Mouse (Mus musculus) lung, embryonic 14.5 days (tissue): ENCODE data around the gene Ciao2a. TPM values are rescaled to one million over a fixed set of nuclear protein-coding genes. Genes with fewer than 3 reads are reported as not detected.

Source experiments
- ATAC-seq: fragments of 200-750 bp; cut with Nextera tagmentation; 2 replicates; pipeline ENCODE4 v1.8.0; 2017; ENCODE audit warnings: mild to moderate bottlenecking, moderate TSS enrichment, moderate library complexity; ENCODE audit not compliant: insufficient read depth
- DNase-seq: peaks from one replicate; pipeline ENCODE4 v3.0.0-alpha.2; 2015
- H3K27ac ChIP-seq: fragments of 300-500 bp; sonication (generic); 2 replicates; pipeline ENCODE4 v1.5.1; 2014; ENCODE audit warnings: low read depth, mild to moderate bottlenecking, moderate library complexity
- H3K27me3 ChIP-seq: fragments of 300-500 bp; sonication (generic); 2 replicates; pipeline ENCODE4 v1.6.1; 2014; ENCODE audit warnings: low read length, control low read depth; ENCODE audit not compliant: insufficient read depth
- H3K36me3 ChIP-seq: fragments of 300-500 bp; sonication (generic); 2 replicates; pipeline ENCODE4 v1.6.1; 2014; ENCODE audit warnings: control low read depth; ENCODE audit not compliant: insufficient read depth
- H3K4me1 ChIP-seq: fragments of 300-500 bp; sonication (generic); 2 replicates; pipeline ENCODE4 v1.6.1; 2014; ENCODE audit warnings: antibody characterized with exemption, control low read depth; ENCODE audit not compliant: insufficient read depth
- H3K4me2 ChIP-seq: fragments of 300-500 bp; sonication (generic); 2 replicates; pipeline ENCODE4 v1.6.1; 2014; ENCODE audit warnings: mild to moderate bottlenecking
- H3K4me3 ChIP-seq: fragments of 300-500 bp; sonication (generic); 2 replicates; pipeline ENCODE4 v1.5.1; 2014; ENCODE audit warnings: low read depth, low read length
- H3K9ac ChIP-seq: fragments of 300-500 bp; sonication (generic); 2 replicates; pipeline ENCODE4 v1.6.1; 2014
- H3K9me3 ChIP-seq: fragments of 300-500 bp; sonication (generic); 2 replicates; pipeline ENCODE4 v1.6.1; 2016; ENCODE audit warnings: low read depth, low read length, control low read depth
- CTCF ChIP-seq: IDR thresholded peaks from 2 replicates; pipeline ENCODE4 v1.5.1; 2016; ENCODE audit warnings: antibody characterized with exemption, low read depth
- WGBS: fragments of 180-500 bp; shearing (Covaris S2); extraction: QIAGEN DNeasy Blood & Tissue Kit; methylation state at CpG from one replicate; pipeline ENCODE4 v1.1.7; 2014; 5-methylcytosine and 5-hydroxymethylcytosine counted together
- polyA plus RNA-seq: library from polyadenylated mRNA; unstranded; fragments of >200 nt; fragmentation: Nextera tagmentation; extraction: Ambion mirVana; gene quantifications from 2 replicates; pipeline ENCODE4 v1.2.1, GENCODE M21; 2014

The Ciao2a gene
- polyA plus RNA-seq, 1 experiment from 2014 or later = 145 TPM

DNA sequence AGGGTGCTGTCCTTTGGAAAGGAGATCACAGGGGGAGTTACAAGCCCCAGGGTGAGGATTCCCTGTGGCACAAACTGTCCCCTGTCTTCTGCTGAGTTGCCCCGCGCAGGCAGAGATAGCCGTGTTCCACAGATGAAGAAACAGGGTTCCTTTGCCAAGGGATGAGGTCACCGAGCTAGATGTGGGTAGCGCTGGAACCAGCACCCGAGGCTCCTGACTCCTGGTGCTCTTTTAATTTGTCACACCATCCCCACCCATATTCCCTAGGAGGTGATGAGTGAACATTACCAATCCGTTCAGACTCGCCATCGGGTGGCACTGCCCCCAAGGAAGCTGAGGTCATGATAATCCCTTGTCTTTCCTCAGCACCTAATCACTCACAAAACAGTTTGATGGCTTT is 36.6 kb downstream of the Ciao2a start:
- 70% methylated on average over 9 of the region's 9 CpGs for WGBS

DNA sequence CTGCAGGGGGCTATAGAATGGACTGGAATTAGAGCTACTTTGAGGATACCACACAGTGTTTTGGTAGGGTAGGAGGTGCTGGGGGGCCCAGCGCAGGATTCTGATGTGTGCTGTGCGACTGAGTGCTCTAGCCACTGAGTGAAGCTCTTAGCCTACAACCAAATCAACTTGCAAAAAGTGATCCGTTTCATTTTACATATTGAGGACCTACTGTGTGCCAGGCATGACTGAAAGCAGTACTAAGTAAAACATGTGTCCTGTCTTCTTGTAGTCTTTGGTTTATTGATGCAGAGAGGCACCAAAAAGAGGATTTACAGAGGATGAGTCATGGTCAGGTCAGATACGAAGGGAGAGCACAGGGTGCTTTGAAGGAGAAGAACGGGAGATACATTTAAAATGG is 40.8 kb downstream of the Ciao2a start:
- no peak overlapping the region for H3K4me3 ChIP-seq
- H3K4me1 ChIP-seq = no peaks in the 10 kb centered on the region
- no peak overlapping the region for H3K4me2 ChIP-seq
- ATAC-seq = no peak
- 81% methylated on average over 5 of the region's 5 CpGs for WGBS
- H3K9ac ChIP-seq = no peak overlapping the region
- TF ChIP-seq CTCF = no peak
- no peaks in the 10 kb centered on the region for H3K27me3 ChIP-seq
- no peaks in the 10 kb centered on the region for H3K9me3 ChIP-seq
- no peaks in the 10 kb centered on the region for H3K36me3 ChIP-seq
- no peak overlapping the region for H3K27ac ChIP-seq
- no peak for DNase-seq

More for the DNA sequence above, 36.6 kb downstream of the Ciao2a start:
- no peak for ATAC-seq
- TF ChIP-seq CTCF = no peak
- Histone ChIP-seq H3K9ac (no peak overlapping the region), H3K9me3 (no peaks in the 10 kb centered on the region), H3K4me2 (no peak overlapping the region), H3K4me1 (no peaks in the 10 kb centered on the region), H3K4me3 (no peak overlapping the region), H3K27ac (no peak overlapping the region), H3K36me3 (no peaks in the 10 kb centered on the region), H3K27me3 (peaks cover 16% of the 10 kb centered on the region; the same call in 1 of the 2 replicates)
- DNase-seq = no peak

DNA sequence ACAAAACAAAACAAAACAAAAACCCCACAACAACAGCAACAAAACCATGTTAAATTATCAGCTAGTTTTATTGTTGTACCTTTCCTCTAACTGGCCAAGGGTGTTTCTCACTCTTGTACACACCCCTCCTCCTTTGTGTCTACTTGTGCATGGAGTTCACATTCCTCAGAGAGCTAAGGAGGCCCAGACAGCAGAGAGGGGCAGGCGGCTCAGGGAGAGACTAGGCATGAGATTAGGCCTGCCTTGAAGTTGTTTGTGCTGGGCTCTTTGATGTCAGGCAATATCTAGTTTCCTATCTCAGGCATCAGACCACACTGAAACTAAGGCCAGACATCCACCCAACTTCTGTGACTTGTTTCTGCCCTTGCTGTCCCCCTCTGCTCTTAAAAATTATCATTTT is 41.8 kb downstream of the Ciao2a start:
- Histone ChIP-seq H3K36me3 (no peaks in the 10 kb centered on the region), H3K9me3 (no peaks in the 10 kb centered on the region), H3K4me2 (no peak overlapping the region), H3K9ac (no peak overlapping the region), H3K4me1 (no peaks in the 10 kb centered on the region), H3K4me3 (no peak overlapping the region), H3K27ac (no peak overlapping the region), H3K27me3 (no peaks in the 10 kb centered on the region)
- TF ChIP-seq CTCF = no peak
- peak; percentile 21 for DNase-seq
- WGBS = 11% methylated on average over 1 of the region's 1 CpGs
- no peak for ATAC-seq

DNA sequence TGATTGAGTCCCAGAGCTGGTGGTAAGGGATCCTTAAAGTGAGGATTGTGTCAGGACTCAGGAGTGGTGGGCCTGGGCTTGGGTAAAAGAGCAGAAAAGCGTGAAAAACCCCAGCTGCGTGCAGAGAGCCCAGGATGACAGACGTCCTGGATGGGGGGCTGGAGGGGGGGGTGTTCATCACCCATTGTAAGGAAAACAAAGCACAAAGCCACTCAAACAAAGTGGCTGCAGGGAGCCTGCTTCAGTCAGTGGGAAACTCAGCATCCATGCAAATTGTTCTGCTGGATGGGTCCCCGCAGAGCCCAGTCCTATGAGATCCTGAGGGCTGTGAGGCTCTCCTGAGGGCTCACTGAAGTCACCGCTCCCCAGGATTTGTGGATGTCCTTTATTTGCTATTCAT is 44.1 kb downstream of the Ciao2a start:
- no peaks in the 10 kb centered on the region for H3K4me1 ChIP-seq
- no peak overlapping the region for H3K4me2 ChIP-seq
- H3K9me3 ChIP-seq = no peaks in the 10 kb centered on the region
- no peaks in the 10 kb centered on the region for H3K27me3 ChIP-seq
- TF ChIP-seq CTCF = no peak
- H3K36me3 ChIP-seq = no peaks in the 10 kb centered on the region
- H3K9ac ChIP-seq = no peak overlapping the region
- no peak for ATAC-seq
- no peak overlapping the region for H3K4me3 ChIP-seq
- DNase-seq = no peak
- no peak overlapping the region for H3K27ac ChIP-seq
- 54% methylated on average over 5 of the region's 5 CpGs for WGBS

DNA sequence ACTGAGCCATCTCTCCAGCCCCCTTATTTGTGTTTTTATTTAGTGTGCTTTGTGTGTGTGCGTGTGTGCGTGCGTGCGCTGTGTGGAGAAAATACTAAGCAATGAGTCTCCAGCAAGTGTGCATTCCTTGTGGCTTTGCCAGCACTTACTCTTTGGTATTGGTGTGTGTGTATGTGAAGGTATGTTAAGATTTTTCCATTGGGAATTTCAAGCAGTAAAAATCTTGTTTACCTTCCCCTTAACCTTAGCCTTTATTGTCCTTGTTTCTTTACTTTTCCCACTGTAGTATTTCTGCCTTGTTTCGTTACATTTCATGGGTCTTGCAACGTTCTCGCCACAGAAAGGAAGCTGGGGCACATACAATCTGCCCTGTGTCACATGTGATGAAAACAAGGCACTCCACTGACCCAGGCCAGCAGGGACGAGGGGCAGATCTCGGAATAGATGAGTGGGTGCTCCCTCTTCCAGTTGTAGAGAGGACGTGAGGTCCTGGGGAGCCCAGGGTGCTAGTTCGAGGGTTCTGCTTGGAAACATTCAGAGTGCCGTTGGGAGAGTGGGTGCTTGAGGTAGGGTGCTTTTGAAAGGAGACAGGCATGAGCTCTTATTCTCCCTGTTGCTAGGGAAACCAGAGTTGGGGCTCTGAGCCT is 45.0 kb downstream of the Ciao2a start:
- H3K36me3 ChIP-seq = no peaks in the 10 kb centered on the region
- 59% methylated on average over 12 of the region's 12 CpGs for WGBS
- no peaks in the 10 kb centered on the region for H3K27me3 ChIP-seq
- no peak overlapping the region for H3K4me3 ChIP-seq
- no peak for ATAC-seq
- no peaks in the 10 kb centered on the region for H3K9me3 ChIP-seq
- no peaks in the 10 kb centered on the region for H3K4me1 ChIP-seq
- no peak overlapping the region for H3K4me2 ChIP-seq
- H3K27ac ChIP-seq = no peak overlapping the region
- DNase-seq = peak; percentile 14
- no peak overlapping the region for H3K9ac ChIP-seq
- TF ChIP-seq CTCF = no peak

DNA sequence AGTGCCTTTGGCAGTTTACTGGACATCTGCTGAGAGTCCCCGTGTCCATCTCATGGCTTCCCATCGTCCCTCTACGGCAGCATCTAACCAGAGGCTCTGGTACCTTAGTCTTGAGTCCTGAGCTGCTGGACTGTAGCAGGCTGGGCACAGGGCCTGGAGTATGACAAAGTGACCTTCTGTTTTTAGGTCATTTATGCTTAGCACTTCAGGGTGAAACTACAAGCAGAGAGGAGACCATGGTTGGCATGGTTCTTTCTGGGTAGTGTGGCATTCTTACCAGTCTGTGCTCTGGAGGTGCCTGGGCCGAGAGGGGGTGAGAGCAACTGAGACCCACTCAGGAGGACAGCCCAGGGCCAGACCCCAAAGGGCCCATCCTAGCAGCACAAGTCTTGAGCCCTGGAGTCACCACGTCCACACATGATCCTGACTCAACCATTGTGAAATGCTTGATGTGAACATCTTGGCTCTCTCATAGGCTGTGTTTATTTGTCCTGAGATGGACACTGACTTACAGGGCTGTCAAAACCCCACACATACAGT is 47.0 kb downstream of the Ciao2a start:
- 90% methylated on average over 5 of the region's 5 CpGs for WGBS

DNA sequence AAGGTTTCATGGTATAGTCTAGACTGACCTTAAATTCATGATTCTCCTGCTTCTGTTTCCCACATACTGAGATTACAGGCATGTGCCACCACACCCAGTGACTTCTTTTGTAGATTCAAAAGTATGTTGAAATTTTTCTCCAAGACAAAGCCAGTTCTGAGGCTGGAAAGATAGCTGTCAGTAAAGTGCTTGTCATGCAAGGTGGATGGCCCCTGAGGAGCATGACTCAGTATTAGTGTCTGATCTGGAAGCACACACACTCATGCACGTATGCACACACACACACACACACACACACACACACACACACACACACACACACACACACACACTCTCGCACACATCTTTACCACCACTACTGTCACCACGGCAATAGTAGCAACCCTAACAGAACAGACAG is 48.6 kb downstream of the Ciao2a start:
- no peak overlapping the region for H3K9ac ChIP-seq
- no peak overlapping the region for H3K4me3 ChIP-seq
- DNase-seq (no peak), ATAC-seq (no peak)
- WGBS = 72% methylated on average over 3 of the region's 3 CpGs
- no peaks in the 10 kb centered on the region for H3K36me3 ChIP-seq
- no peak for TF ChIP-seq CTCF
- no peak overlapping the region for H3K4me2 ChIP-seq
- H3K9me3 ChIP-seq = no peaks in the 10 kb centered on the region
- no peak overlapping the region for H3K27ac ChIP-seq
- H3K27me3 ChIP-seq = no peaks in the 10 kb centered on the region
- no peaks in the 10 kb centered on the region for H3K4me1 ChIP-seq

More for the DNA sequence above, 47.0 kb downstream of the Ciao2a start:
- no peaks in the 10 kb centered on the region for H3K9me3 ChIP-seq
- no peaks in the 10 kb centered on the region for H3K4me1 ChIP-seq
- no peaks in the 10 kb centered on the region for H3K36me3 ChIP-seq
- DNase-seq (no peak), ATAC-seq (no peak)
- H3K4me3 ChIP-seq = no peak overlapping the region
- H3K9ac ChIP-seq = no peak overlapping the region
- no peak for TF ChIP-seq CTCF
- no peaks in the 10 kb centered on the region for H3K27me3 ChIP-seq
- no peak overlapping the region for H3K4me2 ChIP-seq
- no peak overlapping the region for H3K27ac ChIP-seq
